Mouse (Mus musculus): Measurements from ENCODE around the gene Dohh. TPM values are rescaled to one million over a fixed set of nuclear protein-coding genes. Genes with fewer than 3 reads are reported as not detected.

Gene Dohh
- polyA plus RNA-seq, 1 experiment from 2014 or later, result 42.1 TPM

DNA sequence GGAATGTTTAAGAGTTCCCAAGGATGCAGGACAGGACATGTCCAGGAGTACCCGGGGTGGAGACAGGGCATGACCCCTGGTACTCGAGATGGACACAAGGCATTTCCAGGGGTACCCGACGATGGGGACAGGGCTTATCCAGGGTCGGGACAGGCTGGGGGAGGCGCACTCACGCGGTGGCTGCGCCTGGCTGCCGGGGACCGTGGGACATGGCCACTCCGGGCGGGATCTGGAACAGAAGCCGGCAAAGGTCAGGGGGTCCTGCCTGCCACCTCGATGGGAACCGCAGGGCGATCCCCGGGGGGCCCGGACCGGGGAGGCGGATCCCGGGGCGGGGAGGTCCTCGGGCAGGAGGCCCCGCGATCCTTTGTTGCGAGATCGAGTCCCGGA, 34.3 kb upstream of the Dohh start:
- Histone ChIP-seq H3K27me3 (ENCODE audit: insufficient read depth, low read length) (no peaks in the 10 kb centered on the region), H3K4me3 (ENCODE audit: low read depth, low read length) (peak overlapping the region; percentile 89), H3K4me1 (ENCODE audit: insufficient read depth) (peaks cover 47% of the 10 kb centered on the region), H3K9me3 (ENCODE audit: low read length) (no peaks in the 10 kb centered on the region), H3K36me3 (replicated peaks; ENCODE audit: insufficient read depth, low read length) (peaks cover 10% of the 10 kb centered on the region), H3K4me2 (ENCODE audit: low read depth, low read length) (peak overlapping the region; percentile 99), H3K9ac (replicated peaks) (peak overlapping the region; percentile 87), H3K27ac (ENCODE audit: low read depth) (peak overlapping the region; percentile 89)
- WGBS (ENCODE audit: insufficient replicate concordance), result 2% methylated on average over 25 of the region's 29 CpGs
- DNase-seq, result no peak
- no peak for TF ChIP-seq EP300 (IDR thresholded peaks at IDR 0.05; ENCODE audit: low read depth)
- TF ChIP-seq CTCF (IDR thresholded peaks at IDR 0.05; ENCODE audit: low read depth), result no peak
- ATAC-seq, result no peak

DNA sequence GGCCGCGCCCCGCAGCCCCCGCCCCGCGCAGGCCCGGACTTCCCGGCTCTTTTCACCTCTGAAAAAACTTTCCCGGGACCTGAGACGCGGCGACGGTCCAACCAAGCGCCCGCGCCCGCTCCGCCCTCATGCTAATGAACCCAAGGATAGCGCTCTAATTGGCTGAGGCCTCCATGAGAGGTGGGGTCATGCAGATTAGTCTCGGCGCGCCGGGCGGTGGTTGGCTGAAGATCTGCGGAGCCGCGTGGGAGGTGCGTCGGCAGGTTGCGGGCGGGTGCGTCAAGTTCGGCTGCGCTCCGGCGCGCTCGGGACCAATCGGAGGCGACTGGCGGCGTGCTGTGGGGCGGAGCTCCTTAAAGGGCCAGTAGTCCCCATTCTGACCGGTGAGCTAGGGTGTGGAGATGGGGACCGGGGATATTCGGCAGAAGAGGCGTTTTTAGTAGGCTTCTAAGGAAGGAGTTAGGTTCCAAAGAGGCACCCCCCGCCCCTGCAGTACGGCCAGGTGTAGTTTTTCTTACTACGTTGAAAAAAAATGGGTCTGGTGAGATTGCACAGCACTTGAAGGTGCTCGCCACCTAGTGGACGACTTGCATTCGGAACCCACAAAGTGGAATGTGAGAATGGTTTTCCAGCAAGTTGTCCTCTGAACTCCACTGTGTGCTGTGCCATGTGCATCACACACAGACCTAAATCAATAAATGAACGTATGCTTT, 33.7 kb upstream of the Dohh start, which contains the start of gene Hmg20b:
Gene Hmg20b (minus strand): TSS at position 130 of the 713 bp plus-strand sequence.
- peak; percentile 99 for DNase-seq
- Histone ChIP-seq H3K36me3 (replicated peaks; ENCODE audit: insufficient read depth, low read length) (peaks cover 10% of the 10 kb centered on the region), H3K27me3 (ENCODE audit: insufficient read depth, low read length) (no peaks in the 10 kb centered on the region), H3K4me2 (ENCODE audit: low read depth, low read length) (peak within 1 kb of the TSS; percentile 99), H3K9ac (replicated peaks) (peak within 1 kb of the TSS; percentile 87), H3K4me1 (ENCODE audit: insufficient read depth) (peaks cover 47% of the 10 kb centered on the region), H3K9me3 (ENCODE audit: low read length) (no peaks in the 10 kb centered on the region), H3K27ac (ENCODE audit: low read depth) (peak within 1 kb of the TSS; percentile 89), H3K4me3 (ENCODE audit: low read depth, low read length) (peak within 1 kb of the TSS; percentile 89)
- ATAC-seq, result peak; percentile 95
- 2% methylated on average over 54 of the region's 54 CpGs for WGBS (ENCODE audit: insufficient replicate concordance)
- peak; percentile 95 for TF ChIP-seq CTCF (IDR thresholded peaks at IDR 0.05; ENCODE audit: low read depth)
- TF ChIP-seq EP300 (IDR thresholded peaks at IDR 0.05; ENCODE audit: low read depth), result peak; percentile 11; the same call in 1 of the 2 replicates

DNA sequence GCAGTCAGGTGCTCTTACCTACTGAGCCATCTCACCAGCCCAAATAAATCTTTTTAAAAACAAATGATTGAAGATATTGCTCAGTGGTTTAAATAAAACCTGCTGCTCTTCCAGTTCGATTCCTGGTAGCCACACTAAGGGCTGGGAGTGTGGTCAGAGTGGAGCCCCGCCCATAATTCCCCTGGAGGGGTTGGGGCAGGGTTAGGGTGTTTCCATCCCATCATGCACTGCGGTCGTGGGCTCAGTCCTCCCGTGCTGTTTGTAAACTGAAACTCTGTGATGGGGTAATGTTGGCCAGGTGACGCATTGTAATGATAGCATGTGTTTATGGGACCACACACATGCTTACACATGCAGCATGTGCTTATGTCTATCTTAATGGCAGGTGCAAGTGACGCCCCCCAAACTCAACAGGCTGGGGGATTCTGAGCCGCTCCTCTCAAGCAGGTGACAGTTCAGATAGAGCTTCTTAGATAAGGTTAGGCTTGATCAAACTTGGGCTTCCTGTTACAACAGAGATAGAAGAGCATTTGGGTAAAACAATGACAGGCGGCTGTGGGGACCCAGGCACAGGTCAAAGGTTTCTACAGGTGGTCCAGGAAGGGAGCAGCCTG, 32.4 kb upstream of the Dohh start:
- peak overlapping the region; percentile 67 for H3K4me2 ChIP-seq (ENCODE audit: low read depth, low read length)

DNA sequence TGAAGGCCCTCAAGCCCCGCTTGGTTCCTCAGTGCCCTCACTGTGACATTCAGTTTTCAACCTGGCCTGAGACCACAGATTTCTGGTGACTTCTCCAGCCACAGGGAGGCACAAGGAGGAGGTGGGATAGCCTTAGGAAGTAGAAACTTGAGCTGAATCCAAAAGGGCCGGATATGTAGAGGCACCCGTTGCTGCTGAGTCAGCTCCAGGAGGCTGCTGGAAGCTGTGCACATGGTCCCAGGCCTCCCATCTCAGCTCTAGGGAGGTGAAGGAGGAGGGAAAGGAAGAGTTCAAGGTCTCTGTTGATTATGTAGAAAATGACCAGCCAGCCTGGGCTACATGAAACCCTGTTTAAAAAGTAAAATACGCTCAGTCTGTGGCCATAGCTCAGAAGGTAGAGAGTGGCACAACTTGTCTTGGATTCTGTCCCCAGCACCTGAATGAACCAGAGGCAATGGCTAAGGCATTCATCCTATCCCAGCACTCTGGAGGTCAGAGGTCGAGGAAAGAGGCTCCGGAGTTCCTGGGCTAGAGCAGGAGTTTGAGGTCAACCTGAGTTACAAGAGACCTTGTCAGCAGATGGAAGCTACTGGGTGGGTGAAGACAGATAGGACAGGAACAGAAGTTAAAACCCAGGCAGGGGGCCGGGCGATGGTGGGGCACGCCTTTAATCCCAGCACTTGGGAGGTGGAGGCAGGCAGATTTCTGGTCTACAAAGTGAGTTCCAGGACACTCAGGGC, 29.3 kb upstream of the Dohh start:
- 69% methylated on average over 9 of the region's 9 CpGs for WGBS (ENCODE audit: insufficient replicate concordance)
- H3K9ac ChIP-seq (replicated peaks), result no peak overlapping the region
- ATAC-seq, result no peak

More for the DNA sequence above, 32.4 kb upstream of the Dohh start:
- no peak overlapping the region for H3K9ac ChIP-seq (replicated peaks)
- 0 out of 2 replicates have a peak, but pooled peaks have one; percentile 10 for TF ChIP-seq EP300 (IDR thresholded peaks at IDR 0.05; ENCODE audit: low read depth)
- TF ChIP-seq CTCF (IDR thresholded peaks at IDR 0.05; ENCODE audit: low read depth), result no peak
- no peaks in the 10 kb centered on the region for H3K9me3 ChIP-seq (ENCODE audit: low read length)
- no peaks in the 10 kb centered on the region for H3K27me3 ChIP-seq (ENCODE audit: insufficient read depth, low read length)
- H3K36me3 ChIP-seq (replicated peaks; ENCODE audit: insufficient read depth, low read length), result peaks cover 10% of the 10 kb centered on the region
- ATAC-seq (no peak), DNase-seq (peak; percentile 74)
- 15% methylated on average over 9 of the region's 9 CpGs for WGBS (ENCODE audit: insufficient replicate concordance)
- H3K4me3 ChIP-seq (ENCODE audit: low read depth, low read length), result peak overlapping the region; percentile 11; the same call in 1 of the 2 replicates
- peaks cover 51% of the 10 kb centered on the region for H3K4me1 ChIP-seq (ENCODE audit: insufficient read depth)
- peak overlapping the region; percentile 50 for H3K27ac ChIP-seq (ENCODE audit: low read depth)

DNA sequence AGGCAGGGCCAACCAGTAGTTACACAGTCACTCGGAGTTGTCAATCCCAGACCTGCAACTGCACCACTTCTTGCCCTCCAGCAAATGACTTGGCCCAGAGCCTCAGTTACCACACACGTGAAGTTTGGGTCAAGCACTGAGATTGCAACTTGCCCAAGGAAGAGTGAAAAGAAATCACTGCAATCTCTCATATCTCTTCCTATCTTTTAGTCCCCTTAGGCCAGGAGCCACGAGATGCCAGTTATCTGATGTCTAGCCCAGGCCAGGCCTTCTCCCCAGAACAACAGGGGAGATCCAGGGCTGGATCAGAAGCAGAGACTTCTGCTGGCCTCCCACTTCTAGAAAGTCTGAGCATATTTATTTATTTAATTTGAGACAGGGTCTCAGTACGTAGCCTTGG, 28.7 kb upstream of the Dohh start:
- Histone ChIP-seq H3K9me3 (ENCODE audit: low read length) (no peaks in the 10 kb centered on the region), H3K27ac (ENCODE audit: low read depth) (peak overlapping the region; percentile 50; the same call in 1 of the 2 replicates), H3K4me3 (ENCODE audit: low read depth, low read length) (no peak overlapping the region), H3K27me3 (ENCODE audit: insufficient read depth, low read length) (no peaks in the 10 kb centered on the region), H3K4me1 (ENCODE audit: insufficient read depth) (peaks cover 47% of the 10 kb centered on the region), H3K9ac (replicated peaks) (no peak overlapping the region), H3K36me3 (replicated peaks; ENCODE audit: insufficient read depth, low read length) (peaks cover 3% of the 10 kb centered on the region; the same call in 1 of the 2 replicates), H3K4me2 (ENCODE audit: low read depth, low read length) (no peak overlapping the region)
- no peak for ATAC-seq
- TF ChIP-seq EP300 (IDR thresholded peaks at IDR 0.05; ENCODE audit: low read depth), result no peak
- no peak for TF ChIP-seq CTCF (IDR thresholded peaks at IDR 0.05; ENCODE audit: low read depth)
- no peak for DNase-seq
- 67% methylated on average over 4 of the region's 4 CpGs for WGBS (ENCODE audit: insufficient replicate concordance)

More for the DNA sequence above, 29.3 kb upstream of the Dohh start:
- Histone ChIP-seq H3K36me3 (replicated peaks; ENCODE audit: insufficient read depth, low read length) (no peaks in the 10 kb centered on the region), H3K27me3 (ENCODE audit: insufficient read depth, low read length) (no peaks in the 10 kb centered on the region), H3K9me3 (ENCODE audit: low read length) (no peaks in the 10 kb centered on the region), H3K4me2 (ENCODE audit: low read depth, low read length) (no peak overlapping the region), H3K4me3 (ENCODE audit: low read depth, low read length) (no peak overlapping the region), H3K4me1 (ENCODE audit: insufficient read depth) (peaks cover 48% of the 10 kb centered on the region), H3K27ac (ENCODE audit: low read depth) (no peak overlapping the region)
- no peak for TF ChIP-seq CTCF (IDR thresholded peaks at IDR 0.05; ENCODE audit: low read depth)
- TF ChIP-seq EP300 (IDR thresholded peaks at IDR 0.05; ENCODE audit: low read depth), result no peak
- no peak for DNase-seq

Measured in liver, postnatal 0 days (tissue).